Mouse (Mus musculus): ENCODE measurements around the gene Pak7. TPM values are rescaled to one million over a fixed set of nuclear protein-coding genes. Genes with fewer than 3 reads are reported as not detected.
A peak's percentile ranks its signal among the peaks of the same experiment; 100 is the strongest.

The Pak7 gene
- polyA plus RNA-seq (2014; fragmentation: Nextera tagmentation; extraction: Ambion mirVana) = 10.6 and 13.0 TPM in 2 replicates

- peak; percentile 88 for DNase-seq (ENCODE audit: low spot score)
- Histone ChIP-seq H3K4me2 (ENCODE audit: low read depth) (peak within 1 kb of the TSS; percentile 67), H3K9ac (ENCODE audit: low read length) (peak within 1 kb of the TSS; percentile 66), H3K27ac (ENCODE audit: low read depth, low read length) (peak within 1 kb of the TSS; percentile 63), H3K27me3 (ENCODE audit: control insufficient read depth, insufficient read depth, low read length) (no peaks in the 10 kb centered on the region), H3K9me3 (ENCODE audit: control insufficient read depth, low read length) (no peaks in the 10 kb centered on the region), H3K4me3 (ENCODE audit: low read depth, low read length) (peak within 1 kb of the TSS; percentile 51), H3K36me3 (ENCODE audit: control insufficient read depth, insufficient read depth, low read length) (no peaks in the 10 kb centered on the region), H3K4me1 (ENCODE audit: control insufficient read depth, insufficient read depth, low read length) (no peaks in the 10 kb centered on the region)
- under 1% methylated on average over 38 of the region's 39 CpGs for WGBS
- peak; percentile 99 for ATAC-seq (ENCODE audit: insufficient read depth, low FRiP score, low TSS enrichment)
Measured at GRCm38 (mm10) chr2:136387181-136388131, at the start of gene Pak7. Gene Pak7, minus strand, starts transcription at chr2:136387967.

- no peak for DNase-seq (ENCODE audit: low spot score)
- Histone ChIP-seq H3K4me1 (ENCODE audit: control insufficient read depth, insufficient read depth, low read length) (no peaks in the 10 kb centered on the region), H3K4me3 (ENCODE audit: low read depth, low read length) (no peak overlapping the region), H3K27me3 (ENCODE audit: control insufficient read depth, insufficient read depth, low read length) (no peaks in the 10 kb centered on the region), H3K27ac (ENCODE audit: low read depth, low read length) (no peak overlapping the region), H3K4me2 (ENCODE audit: low read depth) (no peak overlapping the region), H3K9me3 (ENCODE audit: control insufficient read depth, low read length) (no peaks in the 10 kb centered on the region), H3K36me3 (ENCODE audit: control insufficient read depth, insufficient read depth, low read length) (no peaks in the 10 kb centered on the region), H3K9ac (ENCODE audit: low read length) (no peak overlapping the region)
- 79% methylated on average over 6 of the region's 6 CpGs for WGBS
- no peak for ATAC-seq (ENCODE audit: insufficient read depth, low FRiP score, low TSS enrichment)
Measured at GRCm38 (mm10) chr2:136425561-136425960, 37.8 kb upstream of the Pak7 start.

GRCm38 (mm10) chr2:136419543-136419942 lies 31.8 kb upstream of the Pak7 start:
- H3K9me3 ChIP-seq (ENCODE audit: control insufficient read depth, low read length) = no peaks in the 10 kb centered on the region
- DNase-seq (ENCODE audit: low spot score) (no peak), ATAC-seq (ENCODE audit: insufficient read depth, low FRiP score, low TSS enrichment) (no peak)
- WGBS = 83% methylated on average over 1 of the region's 1 CpGs
- H3K4me1 ChIP-seq (ENCODE audit: control insufficient read depth, insufficient read depth, low read length) = no peaks in the 10 kb centered on the region
- no peak overlapping the region for H3K4me2 ChIP-seq (ENCODE audit: low read depth)
- H3K27me3 ChIP-seq (ENCODE audit: control insufficient read depth, insufficient read depth, low read length) = no peaks in the 10 kb centered on the region
- no peak overlapping the region for H3K4me3 ChIP-seq (ENCODE audit: low read depth, low read length)
- H3K9ac ChIP-seq (ENCODE audit: low read length) = no peak overlapping the region
- H3K27ac ChIP-seq (ENCODE audit: low read depth, low read length) = no peak overlapping the region
- no peaks in the 10 kb centered on the region for H3K36me3 ChIP-seq (ENCODE audit: control insufficient read depth, insufficient read depth, low read length)

GRCm38 (mm10) chr2:136416381-136416780 lies 28.6 kb upstream of the Pak7 start:
- Histone ChIP-seq H3K4me2 (ENCODE audit: low read depth) (no peak overlapping the region), H3K4me3 (ENCODE audit: low read depth, low read length) (no peak overlapping the region), H3K4me1 (ENCODE audit: control insufficient read depth, insufficient read depth, low read length) (no peaks in the 10 kb centered on the region), H3K27me3 (ENCODE audit: control insufficient read depth, insufficient read depth, low read length) (no peaks in the 10 kb centered on the region), H3K27ac (ENCODE audit: low read depth, low read length) (no peak overlapping the region), H3K9me3 (ENCODE audit: control insufficient read depth, low read length) (no peaks in the 10 kb centered on the region), H3K9ac (ENCODE audit: low read length) (no peak overlapping the region), H3K36me3 (ENCODE audit: control insufficient read depth, insufficient read depth, low read length) (no peaks in the 10 kb centered on the region)
- ATAC-seq (ENCODE audit: insufficient read depth, low FRiP score, low TSS enrichment) (no peak), DNase-seq (ENCODE audit: low spot score) (no peak)

GRCm38 (mm10) chr2:136402587-136402986 lies 14.8 kb upstream of the Pak7 start:
- Histone ChIP-seq H3K27me3 (ENCODE audit: control insufficient read depth, insufficient read depth, low read length) (no peaks in the 10 kb centered on the region), H3K27ac (ENCODE audit: low read depth, low read length) (no peak overlapping the region), H3K4me3 (ENCODE audit: low read depth, low read length) (no peak overlapping the region), H3K9me3 (ENCODE audit: control insufficient read depth, low read length) (no peaks in the 10 kb centered on the region), H3K36me3 (ENCODE audit: control insufficient read depth, insufficient read depth, low read length) (no peaks in the 10 kb centered on the region), H3K4me1 (ENCODE audit: control insufficient read depth, insufficient read depth, low read length) (no peaks in the 10 kb centered on the region), H3K4me2 (ENCODE audit: low read depth) (no peak overlapping the region), H3K9ac (ENCODE audit: low read length) (no peak overlapping the region)
- ATAC-seq (ENCODE audit: insufficient read depth, low FRiP score, low TSS enrichment) (no peak), DNase-seq (ENCODE audit: low spot score) (no peak)
- WGBS = 88% methylated on average over 4 of the region's 4 CpGs

- WGBS = 51% methylated on average over 3 of the region's 3 CpGs
- Histone ChIP-seq H3K4me1 (ENCODE audit: control insufficient read depth, insufficient read depth, low read length) (no peaks in the 10 kb centered on the region), H3K4me2 (ENCODE audit: low read depth) (no peak overlapping the region), H3K4me3 (ENCODE audit: low read depth, low read length) (no peak overlapping the region), H3K9ac (ENCODE audit: low read length) (no peak overlapping the region), H3K27me3 (ENCODE audit: control insufficient read depth, insufficient read depth, low read length) (no peaks in the 10 kb centered on the region), H3K27ac (ENCODE audit: low read depth, low read length) (no peak overlapping the region), H3K36me3 (ENCODE audit: control insufficient read depth, insufficient read depth, low read length) (no peaks in the 10 kb centered on the region), H3K9me3 (ENCODE audit: control insufficient read depth, low read length) (no peaks in the 10 kb centered on the region)
- no peak for ATAC-seq (ENCODE audit: insufficient read depth, low FRiP score, low TSS enrichment)
- no peak for DNase-seq (ENCODE audit: low spot score)
Measured at GRCm38 (mm10) chr2:136375318-136375717, 12.4 kb downstream of the Pak7 start.

GRCm38 (mm10) chr2:136372361-136372760 lies 15.4 kb downstream of the Pak7 start:
- ATAC-seq (ENCODE audit: insufficient read depth, low FRiP score, low TSS enrichment) = no peak
- no peak overlapping the region for H3K9ac ChIP-seq (ENCODE audit: low read length)
- H3K36me3 ChIP-seq (ENCODE audit: control insufficient read depth, insufficient read depth, low read length) = no peaks in the 10 kb centered on the region
- no peak overlapping the region for H3K27ac ChIP-seq (ENCODE audit: low read depth, low read length)
- H3K4me1 ChIP-seq (ENCODE audit: control insufficient read depth, insufficient read depth, low read length) = no peaks in the 10 kb centered on the region
- H3K4me2 ChIP-seq (ENCODE audit: low read depth) = no peak overlapping the region
- no peaks in the 10 kb centered on the region for H3K27me3 ChIP-seq (ENCODE audit: control insufficient read depth, insufficient read depth, low read length)
- H3K4me3 ChIP-seq (ENCODE audit: low read depth, low read length) = no peak overlapping the region
- no peaks in the 10 kb centered on the region for H3K9me3 ChIP-seq (ENCODE audit: control insufficient read depth, low read length)
- no peak for DNase-seq (ENCODE audit: low spot score)
- WGBS = 77% methylated on average over 1 of the region's 1 CpGs

GRCm38 (mm10) chr2:136351393-136352096 lies 36.2 kb downstream of the Pak7 start:
- no peak overlapping the region for H3K4me2 ChIP-seq (ENCODE audit: low read depth)
- no peaks in the 10 kb centered on the region for H3K9me3 ChIP-seq (ENCODE audit: control insufficient read depth, low read length)
- H3K4me1 ChIP-seq (ENCODE audit: control insufficient read depth, insufficient read depth, low read length) = no peaks in the 10 kb centered on the region
- no peak for ATAC-seq (ENCODE audit: insufficient read depth, low FRiP score, low TSS enrichment)
- no peaks in the 10 kb centered on the region for H3K36me3 ChIP-seq (ENCODE audit: control insufficient read depth, insufficient read depth, low read length)
- no peak for DNase-seq (ENCODE audit: low spot score)
- H3K27me3 ChIP-seq (ENCODE audit: control insufficient read depth, insufficient read depth, low read length) = no peaks in the 10 kb centered on the region
- no peak overlapping the region for H3K27ac ChIP-seq (ENCODE audit: low read depth, low read length)
- 89% methylated on average over 2 of the region's 2 CpGs for WGBS
- H3K9ac ChIP-seq (ENCODE audit: low read length) = no peak overlapping the region
- H3K4me3 ChIP-seq (ENCODE audit: low read depth, low read length) = no peak overlapping the region
